Mouse (Mus musculus): ENCODE data around the gene Tom1l2. TPM values are rescaled to one million over a fixed set of nuclear protein-coding genes. Genes with fewer than 3 reads are reported as not detected.
A peak's percentile ranks its signal among the peaks of the same experiment; 100 is the strongest.

The Tom1l2 gene
- polyA plus RNA-seq, 1 experiment from 2014 or later, result 26.1 TPM

- Histone ChIP-seq H3K9me3 (no peaks in the 10 kb centered on the region), H3K27ac (peak overlapping the region; percentile 92), H3K9ac (peak overlapping the region; percentile 45), H3K4me2 (peak overlapping the region; percentile 88), H3K36me3 (peaks cover 34% of the 10 kb centered on the region), H3K27me3 (no peaks in the 10 kb centered on the region), H3K4me1 (peaks cover 81% of the 10 kb centered on the region), H3K4me3 (peak overlapping the region; percentile 50)
- WGBS, result 20% methylated on average over 4 of the region's 4 CpGs
- no peak for ATAC-seq (ENCODE audit: borderline replicate concordance, extremely low read depth, low FRiP score, low TSS enrichment)
These were observed 144.0 kb downstream of the Tom1l2 start for GRCm38 (mm10) chr11:60208712-60209111.

- Histone ChIP-seq H3K36me3 (peaks cover 39% of the 10 kb centered on the region), H3K9ac (peak overlapping the region; percentile 45), H3K27ac (peak overlapping the region; percentile 92), H3K4me1 (peaks cover 76% of the 10 kb centered on the region), H3K9me3 (no peaks in the 10 kb centered on the region), H3K4me3 (peak overlapping the region; percentile 50), H3K27me3 (no peaks in the 10 kb centered on the region), H3K4me2 (peak overlapping the region; percentile 88)
- WGBS, result 45% methylated on average over 6 of the region's 6 CpGs
- ATAC-seq (ENCODE audit: borderline replicate concordance, extremely low read depth, low FRiP score, low TSS enrichment), result no peak
These were observed 144.5 kb downstream of the Tom1l2 start for GRCm38 (mm10) chr11:60208201-60208600.

- H3K9me3 ChIP-seq, result no peaks in the 10 kb centered on the region
- H3K36me3 ChIP-seq, result peaks cover 59% of the 10 kb centered on the region
- H3K27me3 ChIP-seq, result no peaks in the 10 kb centered on the region
- WGBS, result 33% methylated on average over 5 of the region's 5 CpGs
- 0 out of 2 replicates have a peak overlapping the region, but pooled peaks have one; percentile 2 for H3K4me2 ChIP-seq
- no peak overlapping the region for H3K4me3 ChIP-seq
- peaks cover 56% of the 10 kb centered on the region for H3K4me1 ChIP-seq
- no peak for ATAC-seq (ENCODE audit: borderline replicate concordance, extremely low read depth, low FRiP score, low TSS enrichment)
- H3K27ac ChIP-seq, result no peak overlapping the region
- no peak overlapping the region for H3K9ac ChIP-seq
These were observed 146.5 kb downstream of the Tom1l2 start for GRCm38 (mm10) chr11:60206207-60206606.

- no peak for ATAC-seq (ENCODE audit: borderline replicate concordance, extremely low read depth, low FRiP score, low TSS enrichment)
- peaks cover 71% of the 10 kb centered on the region for H3K36me3 ChIP-seq
- H3K4me1 ChIP-seq, result peaks cover 50% of the 10 kb centered on the region
- WGBS, result 70% methylated on average over 12 of the region's 12 CpGs
- no peak overlapping the region for H3K9ac ChIP-seq
- H3K4me3 ChIP-seq, result no peak overlapping the region
- H3K4me2 ChIP-seq, result no peak overlapping the region
- peak overlapping the region; percentile 58 for H3K27ac ChIP-seq
- H3K27me3 ChIP-seq, result no peaks in the 10 kb centered on the region
- no peaks in the 10 kb centered on the region for H3K9me3 ChIP-seq
These were observed 147.7 kb downstream of the Tom1l2 start for GRCm38 (mm10) chr11:60205026-60205425.

- Histone ChIP-seq H3K4me1 (peaks cover 32% of the 10 kb centered on the region), H3K4me3 (no peak overlapping the region), H3K27ac (no peak overlapping the region), H3K9me3 (no peaks in the 10 kb centered on the region), H3K4me2 (no peak overlapping the region), H3K36me3 (peaks cover 89% of the 10 kb centered on the region), H3K27me3 (no peaks in the 10 kb centered on the region), H3K9ac (no peak overlapping the region)
- 89% methylated on average over 26 of the region's 26 CpGs for whole genome bisulfite sequencing
- no peak for ATAC-seq (ENCODE audit: borderline replicate concordance, extremely low read depth, low FRiP score, low TSS enrichment)
These were observed 149.7 kb downstream of the Tom1l2 start for GRCm38 (mm10) chr11:60202710-60203638.

GRCm38 (mm10) chr11:60200384-60200783 lies 152.3 kb downstream of the Tom1l2 start:
- H3K27me3 ChIP-seq, result no peaks in the 10 kb centered on the region
- H3K9me3 ChIP-seq, result no peaks in the 10 kb centered on the region
- 81% methylated on average over 11 of the region's 11 CpGs for WGBS
- no peak overlapping the region for H3K4me3 ChIP-seq
- H3K4me2 ChIP-seq, result no peak overlapping the region
- H3K9ac ChIP-seq, result no peak overlapping the region
- H3K36me3 ChIP-seq, result peaks cover 80% of the 10 kb centered on the region
- 0 out of 2 replicates have a peak overlapping the region, but pooled peaks have one; percentile 27 for H3K27ac ChIP-seq
- peaks cover 7% of the 10 kb centered on the region for H3K4me1 ChIP-seq
- no peak for ATAC-seq (ENCODE audit: borderline replicate concordance, extremely low read depth, low FRiP score, low TSS enrichment)

- Histone ChIP-seq H3K27ac (peak overlapping the region; percentile 36; the same call in 1 of the 2 replicates), H3K4me1 (peaks cover 7% of the 10 kb centered on the region), H3K9ac (no peak overlapping the region), H3K27me3 (no peaks in the 10 kb centered on the region), H3K36me3 (peaks cover 80% of the 10 kb centered on the region), H3K9me3 (no peaks in the 10 kb centered on the region), H3K4me2 (no peak overlapping the region; the same call in 1 of the 2 replicates), H3K4me3 (no peak overlapping the region)
- peak; percentile 47; the same call in 1 of the 2 replicates for ATAC-seq (ENCODE audit: borderline replicate concordance, extremely low read depth, low FRiP score, low TSS enrichment)
- 16% methylated on average over 18 of the region's 18 CpGs for WGBS
These were observed 153.0 kb downstream of the Tom1l2 start for GRCm38 (mm10) chr11:60199702-60200184.

- Histone ChIP-seq H3K9ac (no peak overlapping the region), H3K4me3 (no peak overlapping the region), H3K27ac (no peak overlapping the region), H3K27me3 (no peaks in the 10 kb centered on the region), H3K9me3 (no peaks in the 10 kb centered on the region; the same call in 1 of the 2 replicates), H3K4me2 (no peak overlapping the region), H3K4me1 (peaks cover 7% of the 10 kb centered on the region), H3K36me3 (peaks cover 80% of the 10 kb centered on the region)
- 77% methylated on average over 12 of the region's 12 CpGs for WGBS
- no peak for ATAC-seq (ENCODE audit: borderline replicate concordance, extremely low read depth, low FRiP score, low TSS enrichment)
These were observed 154.1 kb downstream of the Tom1l2 start for GRCm38 (mm10) chr11:60198651-60199050.

- Histone ChIP-seq H3K27ac (no peak overlapping the region; the same call in 1 of the 2 replicates), H3K9ac (no peak overlapping the region), H3K4me2 (no peak overlapping the region), H3K9me3 (no peaks in the 10 kb centered on the region; the same call in 1 of the 2 replicates), H3K4me1 (peaks cover 7% of the 10 kb centered on the region), H3K27me3 (no peaks in the 10 kb centered on the region), H3K36me3 (peaks cover 77% of the 10 kb centered on the region), H3K4me3 (no peak overlapping the region)
- 74% methylated on average over 24 of the region's 24 CpGs for WGBS
- no peak for ATAC-seq (ENCODE audit: borderline replicate concordance, extremely low read depth, low FRiP score, low TSS enrichment)
These were observed 154.6 kb downstream of the Tom1l2 start for GRCm38 (mm10) chr11:60197998-60198619.

- H3K4me3 ChIP-seq, result no peak overlapping the region
- WGBS, result 69% methylated on average over 5 of the region's 5 CpGs
- no peaks in the 10 kb centered on the region for H3K27me3 ChIP-seq
- no peaks in the 10 kb centered on the region; the same call in 1 of the 2 replicates for H3K9me3 ChIP-seq
- peaks cover 68% of the 10 kb centered on the region for H3K36me3 ChIP-seq
- no peak overlapping the region for H3K9ac ChIP-seq
- H3K27ac ChIP-seq, result no peak overlapping the region
- no peak overlapping the region for H3K4me2 ChIP-seq
- ATAC-seq (ENCODE audit: borderline replicate concordance, extremely low read depth, low FRiP score, low TSS enrichment), result no peak
- H3K4me1 ChIP-seq, result peaks cover 7% of the 10 kb centered on the region
These were observed 156.4 kb downstream of the Tom1l2 start for GRCm38 (mm10) chr11:60196344-60196743.

- no peak overlapping the region for H3K27ac ChIP-seq
- H3K4me3 ChIP-seq, result no peak overlapping the region
- no peak overlapping the region for H3K4me2 ChIP-seq
- peaks cover 68% of the 10 kb centered on the region for H3K36me3 ChIP-seq
- ATAC-seq (ENCODE audit: borderline replicate concordance, extremely low read depth, low FRiP score, low TSS enrichment), result no peak
- no peaks in the 10 kb centered on the region; the same call in 1 of the 2 replicates for H3K9me3 ChIP-seq
- H3K9ac ChIP-seq, result no peak overlapping the region
- H3K4me1 ChIP-seq, result peaks cover 4% of the 10 kb centered on the region; the same call in 1 of the 2 replicates
- H3K27me3 ChIP-seq, result no peaks in the 10 kb centered on the region
These were observed 157.6 kb downstream of the Tom1l2 start for GRCm38 (mm10) chr11:60195108-60195507.
